Mouse (Mus musculus): ENCODE data around the gene Hspb7.

The Hspb7 gene

GRCm38 (mm10) chr4:141419398-141420191 lies 984 bp upstream of the Hspb7 start:
- no peak for DNase-seq (ENCODE audit: low spot score)

- DNase-seq (ENCODE audit: low spot score) = no peak
Observed at GRCm38 (mm10) chr4:141420886-141421285, 307 bp downstream of the Hspb7 start.

GRCm38 (mm10) chr4:141421423-141421822 lies 844 bp downstream of the Hspb7 start:
- DNase-seq (ENCODE audit: low spot score) = no peak

- no peak for DNase-seq (ENCODE audit: low spot score)
Observed at GRCm38 (mm10) chr4:141422841-141423240, 2.3 kb downstream of the Hspb7 start.

- DNase-seq (ENCODE audit: low spot score) = no peak
Observed at GRCm38 (mm10) chr4:141423288-141423687, 2.7 kb downstream of the Hspb7 start.

- no peak for DNase-seq (ENCODE audit: low spot score)
Observed at GRCm38 (mm10) chr4:141423691-141424431, 3.3 kb downstream of the Hspb7 start.

GRCm38 (mm10) chr4:141425484-141426479 lies 5.2 kb downstream of the Hspb7 start:
- peak; percentile 42 for DNase-seq (ENCODE audit: low spot score)

- no peak for DNase-seq (ENCODE audit: low spot score)
Observed at GRCm38 (mm10) chr4:141426796-141427745, 6.5 kb downstream of the Hspb7 start.

- no peak for DNase-seq (ENCODE audit: low spot score)
Observed at GRCm38 (mm10) chr4:141427921-141428320, 7.3 kb downstream of the Hspb7 start.

GRCm38 (mm10) chr4:141429381-141429780 lies 8.8 kb downstream of the Hspb7 start:
- DNase-seq (ENCODE audit: low spot score) = no peak

- no peak for DNase-seq (ENCODE audit: low spot score)
Observed at GRCm38 (mm10) chr4:141429847-141430246, 9.3 kb downstream of the Hspb7 start.

- no peak for DNase-seq (ENCODE audit: low spot score)
Observed at GRCm38 (mm10) chr4:141430997-141431396, 10.4 kb downstream of the Hspb7 start.

- DNase-seq (ENCODE audit: low spot score) = no peak
Observed at GRCm38 (mm10) chr4:141432666-141433065, 12.1 kb downstream of the Hspb7 start.

- no peak for DNase-seq (ENCODE audit: low spot score)
Observed at GRCm38 (mm10) chr4:141433191-141433590, 12.6 kb downstream of the Hspb7 start.

GRCm38 (mm10) chr4:141435974-141436373 lies 15.4 kb downstream of the Hspb7 start, which contains the start of gene Srarp:
Srarp (minus strand) TSS chr4:141436105.
- DNase-seq (ENCODE audit: low spot score) = no peak

GRCm38 (mm10) chr4:141439083-141439803 lies 18.7 kb downstream of the Hspb7 start:
- DNase-seq (ENCODE audit: low spot score) = no peak

GRCm38 (mm10) chr4:141440877-141441276 lies 20.3 kb downstream of the Hspb7 start:
- no peak for DNase-seq (ENCODE audit: low spot score)

- no peak for DNase-seq (ENCODE audit: low spot score)
Observed at GRCm38 (mm10) chr4:141443641-141444429, 23.3 kb downstream of the Hspb7 start.

All from layer of hippocampus, adult 9-10 months (tissue).